Mouse (Mus musculus): ENCODE data around the gene Rad9b. TPM values are rescaled to one million over a fixed set of nuclear protein-coding genes. Genes with fewer than 3 reads are reported as not detected.
A peak's percentile ranks its signal among the peaks of the same experiment; 100 is the strongest.

The Rad9b gene
- polyA plus RNA-seq (2012; rRNA removed) = 17.3 and 19.1 TPM in 2 replicates
- polyA plus RNA-seq (2014; fragmentation: Nextera tagmentation; extraction: Ambion mirVana) = 9.7 and 10.0 TPM in 2 replicates

DNA sequence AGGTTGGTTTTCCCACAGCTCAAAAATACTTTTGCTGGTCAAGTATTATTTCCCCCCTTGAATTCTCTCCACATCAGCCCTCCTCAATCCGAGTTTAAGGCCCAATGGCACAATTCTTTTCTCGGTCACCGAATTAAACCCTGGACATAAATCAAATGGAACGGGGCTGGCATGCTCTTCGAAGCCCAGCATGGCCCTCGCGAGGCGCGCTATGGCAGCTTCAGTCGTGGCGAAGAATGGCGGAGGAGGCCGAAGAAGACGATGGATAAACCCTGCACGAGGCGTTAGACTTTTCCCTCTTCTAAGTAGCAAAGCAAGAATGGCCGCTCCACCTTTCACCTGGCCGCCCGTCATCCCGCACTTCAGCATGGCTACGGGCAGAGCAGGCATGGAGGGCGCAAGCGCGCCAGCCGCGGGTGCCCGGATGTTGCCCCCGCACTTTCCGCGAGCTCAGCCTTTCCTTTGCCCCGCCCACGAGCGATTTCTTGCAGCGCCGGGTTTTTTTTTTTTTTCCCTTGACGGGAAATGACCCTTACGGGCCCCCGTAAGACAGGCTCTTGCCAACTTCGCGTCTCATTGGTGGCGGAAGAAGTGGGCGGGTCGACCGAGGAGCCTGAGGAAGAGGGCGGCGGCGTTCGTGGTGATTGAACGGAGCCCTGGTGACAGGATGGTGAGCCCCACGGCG is at the start of gene Rad9b, which contains the start of gene Vps29:
Gene Rad9b, minus strand, starts transcription at position 427 of the 685 bp plus-strand sequence.
Gene Vps29, plus strand, starts transcription at position 563 of the 685 bp plus-strand sequence.
- Histone ChIP-seq H3K4me3 (replicated peaks; ENCODE audit: low read length) (peak within 1 kb of the TSS; percentile 94), H3K4me2 (replicated peaks; ENCODE audit: low read depth, low read length, severe bottlenecking) (peak within 1 kb of the TSS; percentile 79), H3K27ac (replicated peaks; ENCODE audit: low read depth, low read length) (peak within 1 kb of the TSS; percentile 43; the same call in 1 of the 2 replicates), H3K27me3 (ENCODE audit: control insufficient read depth, insufficient read depth, low read length) (no peaks in the 10 kb centered on the region), H3K4me1 (ENCODE audit: control insufficient read depth, insufficient read depth, low read length) (peaks cover 6% of the 10 kb centered on the region; the same call in 1 of the 2 replicates), H3K36me3 (ENCODE audit: control insufficient read depth, insufficient read depth, low read length) (0 out of 2 replicates have a peak, but pooled peaks cover 1% of the 10 kb centered on the region), H3K9ac (ENCODE audit: low read depth, low read length, severe bottlenecking) (peak within 1 kb of the TSS; percentile 91), H3K9me3 (ENCODE audit: control insufficient read depth, low read length) (no peaks in the 10 kb centered on the region)
- peak; percentile 97 for DNase-seq (ENCODE audit: low spot score)
- peak; percentile 93 for ATAC-seq (ENCODE audit: low FRiP score, low read depth)
- 1% methylated on average over 47 of the region's 51 CpGs for WGBS
- TF ChIP-seq POLR2A (IDR thresholded peaks at IDR 0.05; ENCODE audit: borderline replicate concordance, extremely low read depth, insufficient read depth, insufficient read length) = peak; percentile 78; the same call in 1 of the 2 replicates

- H3K27ac ChIP-seq (replicated peaks; ENCODE audit: low read depth, low read length) = no peak overlapping the region
Observed at GRCm38 (mm10) chr5:122403362-122403761, 49.3 kb upstream of the Rad9b start.

DNA sequence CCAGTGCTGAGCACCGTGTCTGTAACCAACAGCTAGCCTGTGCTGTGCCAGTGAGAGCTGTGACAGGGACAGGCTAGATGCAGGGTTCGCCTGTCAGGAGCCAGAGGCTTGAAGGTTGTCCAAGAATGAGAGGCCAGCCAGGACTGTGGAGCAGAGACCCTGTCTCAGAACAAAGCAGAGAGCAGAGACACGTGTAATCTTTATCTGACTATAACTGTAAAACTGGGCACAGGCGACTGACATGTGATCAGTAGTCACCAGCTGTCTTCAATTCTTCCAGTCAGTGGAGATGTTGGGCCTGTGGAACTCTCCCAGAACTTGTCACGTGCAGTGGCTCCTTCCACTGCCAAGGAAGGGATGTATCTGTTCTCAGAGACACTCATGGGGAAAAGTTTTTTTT is 48.7 kb upstream of the Rad9b start:
- ATAC-seq (ENCODE audit: low FRiP score, low read depth) (no peak), DNase-seq (ENCODE audit: low spot score) (no peak)
- H3K27ac ChIP-seq (replicated peaks; ENCODE audit: low read depth, low read length) = no peak overlapping the region
- H3K9ac ChIP-seq (ENCODE audit: low read depth, low read length, severe bottlenecking) = no peak overlapping the region
- H3K4me3 ChIP-seq (replicated peaks; ENCODE audit: low read length) = no peak overlapping the region
- no peaks in the 10 kb centered on the region for H3K27me3 ChIP-seq (ENCODE audit: control insufficient read depth, insufficient read depth, low read length)
- peaks cover 5% of the 10 kb centered on the region; the same call in 1 of the 2 replicates for H3K9me3 ChIP-seq (ENCODE audit: control insufficient read depth, low read length)
- no peak for TF ChIP-seq POLR2A (IDR thresholded peaks at IDR 0.05; ENCODE audit: borderline replicate concordance, extremely low read depth, insufficient read depth, insufficient read length)
- H3K36me3 ChIP-seq (ENCODE audit: control insufficient read depth, insufficient read depth, low read length) = peaks cover 87% of the 10 kb centered on the region
- H3K4me1 ChIP-seq (ENCODE audit: control insufficient read depth, insufficient read depth, low read length) = no peaks in the 10 kb centered on the region
- H3K4me2 ChIP-seq (replicated peaks; ENCODE audit: low read depth, low read length, severe bottlenecking) = no peak overlapping the region
- WGBS = 86% methylated on average over 5 of the region's 5 CpGs

More at GRCm38 (mm10) chr5:122403362-122403761, 49.3 kb upstream of the Rad9b start:
- Histone ChIP-seq H3K36me3 (ENCODE audit: control insufficient read depth, insufficient read depth, low read length) (peaks cover 81% of the 10 kb centered on the region), H3K4me1 (ENCODE audit: control insufficient read depth, insufficient read depth, low read length) (no peaks in the 10 kb centered on the region), H3K4me2 (replicated peaks; ENCODE audit: low read depth, low read length, severe bottlenecking) (no peak overlapping the region), H3K9ac (ENCODE audit: low read depth, low read length, severe bottlenecking) (no peak overlapping the region), H3K9me3 (ENCODE audit: control insufficient read depth, low read length) (peaks cover 5% of the 10 kb centered on the region; the same call in 1 of the 2 replicates), H3K4me3 (replicated peaks; ENCODE audit: low read length) (no peak overlapping the region), H3K27me3 (ENCODE audit: control insufficient read depth, insufficient read depth, low read length) (no peaks in the 10 kb centered on the region)
- WGBS = 93% methylated on average over 12 of the region's 12 CpGs
- DNase-seq (ENCODE audit: low spot score) (no peak), ATAC-seq (ENCODE audit: low FRiP score, low read depth) (no peak)
- TF ChIP-seq POLR2A (IDR thresholded peaks at IDR 0.05; ENCODE audit: borderline replicate concordance, extremely low read depth, insufficient read depth, insufficient read length) = no peak

DNA sequence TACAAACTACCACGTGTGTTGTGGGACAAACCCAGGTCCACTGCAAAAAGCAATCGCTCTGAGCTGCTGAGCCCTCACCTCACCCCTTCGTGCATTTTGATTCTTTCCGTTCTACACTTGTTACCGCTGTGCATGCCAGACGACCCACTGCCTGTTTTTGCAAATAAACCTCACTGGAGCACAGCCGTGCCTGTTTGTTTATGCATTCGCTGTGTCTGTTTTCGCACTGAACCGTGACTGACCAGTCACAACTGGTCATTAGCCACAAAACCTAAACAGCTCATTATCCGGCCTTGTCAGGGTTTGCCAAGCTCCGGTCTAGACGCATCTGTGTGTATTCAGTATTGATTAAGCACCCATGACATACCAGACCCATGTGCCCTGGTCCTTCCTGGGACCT is 48.1 kb upstream of the Rad9b start:
- Histone ChIP-seq H3K4me2 (replicated peaks; ENCODE audit: low read depth, low read length, severe bottlenecking) (no peak overlapping the region), H3K4me3 (replicated peaks; ENCODE audit: low read length) (no peak overlapping the region), H3K9ac (ENCODE audit: low read depth, low read length, severe bottlenecking) (no peak overlapping the region), H3K27ac (replicated peaks; ENCODE audit: low read depth, low read length) (no peak overlapping the region), H3K27me3 (ENCODE audit: control insufficient read depth, insufficient read depth, low read length) (no peaks in the 10 kb centered on the region), H3K4me1 (ENCODE audit: control insufficient read depth, insufficient read depth, low read length) (no peaks in the 10 kb centered on the region), H3K9me3 (ENCODE audit: control insufficient read depth, low read length) (peaks cover 5% of the 10 kb centered on the region; the same call in 1 of the 2 replicates), H3K36me3 (ENCODE audit: control insufficient read depth, insufficient read depth, low read length) (peaks cover 89% of the 10 kb centered on the region)
- TF ChIP-seq POLR2A (IDR thresholded peaks at IDR 0.05; ENCODE audit: borderline replicate concordance, extremely low read depth, insufficient read depth, insufficient read length) = no peak
- 77% methylated on average over 13 of the region's 13 CpGs for WGBS
- ATAC-seq (ENCODE audit: low FRiP score, low read depth) = no peak
- DNase-seq (ENCODE audit: low spot score) = no peak

GRCm38 (mm10) chr5:122401303-122401640 is 47.2 kb upstream of the Rad9b start:
- no peaks in the 10 kb centered on the region for H3K4me1 ChIP-seq (ENCODE audit: control insufficient read depth, insufficient read depth, low read length)
- DNase-seq (ENCODE audit: low spot score) = peak; percentile 48
- TF ChIP-seq POLR2A (IDR thresholded peaks at IDR 0.05; ENCODE audit: borderline replicate concordance, extremely low read depth, insufficient read depth, insufficient read length) = no peak
- no peak overlapping the region for H3K4me2 ChIP-seq (replicated peaks; ENCODE audit: low read depth, low read length, severe bottlenecking)
- no peaks in the 10 kb centered on the region for H3K9me3 ChIP-seq (ENCODE audit: control insufficient read depth, low read length)
- H3K27me3 ChIP-seq (ENCODE audit: control insufficient read depth, insufficient read depth, low read length) = no peaks in the 10 kb centered on the region
- no peak overlapping the region for H3K4me3 ChIP-seq (replicated peaks; ENCODE audit: low read length)
- 20% methylated on average over 8 of the region's 8 CpGs for WGBS
- no peak for ATAC-seq (ENCODE audit: low FRiP score, low read depth)
- no peak overlapping the region for H3K27ac ChIP-seq (replicated peaks; ENCODE audit: low read depth, low read length)
- peaks cover 89% of the 10 kb centered on the region for H3K36me3 ChIP-seq (ENCODE audit: control insufficient read depth, insufficient read depth, low read length)
- H3K9ac ChIP-seq (ENCODE audit: low read depth, low read length, severe bottlenecking) = no peak overlapping the region

All from limb, embryonic 14.5 days (tissue).